Mouse (Mus musculus): ENCODE data around the gene Atpaf2. TPM values are rescaled to one million over a fixed set of nuclear protein-coding genes. Genes with fewer than 3 reads are reported as not detected.

The Atpaf2 gene
- polyA plus RNA-seq, 2 experiments from 2014 or later = 40.4 to 43.5 TPM

DNA sequence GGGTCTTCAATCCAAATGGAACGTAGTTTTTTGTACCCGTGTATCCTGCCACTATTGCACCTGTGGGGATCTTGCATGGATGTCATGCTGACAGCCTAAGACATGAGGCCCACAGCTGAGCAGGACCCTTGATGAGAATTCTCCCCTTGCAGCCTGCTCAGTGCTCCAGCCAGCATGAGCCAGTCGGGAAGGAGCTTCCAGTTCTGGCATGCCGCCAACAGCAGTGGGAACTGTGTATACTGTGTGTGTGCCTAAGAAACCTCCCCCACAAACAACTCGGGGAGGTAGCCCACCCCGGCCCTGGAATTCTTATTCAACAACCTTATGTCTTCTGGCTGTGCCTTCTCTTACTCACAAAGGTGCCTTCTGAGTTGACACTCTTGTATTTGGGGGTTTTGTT, 21.7 kb downstream of the Atpaf2 start:
- no peak for ATAC-seq

GRCm38 (mm10) chr11:60391346-60391745, 26.9 kb downstream of the Atpaf2 start:
- no peak for ATAC-seq

DNA sequence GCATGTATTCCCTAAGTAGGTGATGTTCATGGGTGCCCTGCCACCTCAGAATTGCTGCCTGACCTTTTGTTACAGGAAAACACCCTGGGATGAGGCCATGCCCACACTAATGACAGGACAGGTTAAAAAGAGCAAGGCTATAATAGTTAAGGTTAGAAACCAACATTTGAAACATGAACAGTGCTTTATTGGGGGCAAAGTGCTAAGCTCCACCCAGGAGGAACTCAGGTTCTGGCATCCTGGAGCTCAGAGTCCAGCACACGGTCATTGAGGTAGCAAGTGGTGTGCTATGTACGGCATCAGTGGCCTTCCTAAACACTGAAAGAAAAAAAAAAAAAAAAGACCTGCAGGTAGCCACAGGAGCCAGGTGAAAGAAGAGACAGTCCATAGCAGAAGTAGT, 30.3 kb downstream of the Atpaf2 start:
- ATAC-seq = no peak

DNA sequence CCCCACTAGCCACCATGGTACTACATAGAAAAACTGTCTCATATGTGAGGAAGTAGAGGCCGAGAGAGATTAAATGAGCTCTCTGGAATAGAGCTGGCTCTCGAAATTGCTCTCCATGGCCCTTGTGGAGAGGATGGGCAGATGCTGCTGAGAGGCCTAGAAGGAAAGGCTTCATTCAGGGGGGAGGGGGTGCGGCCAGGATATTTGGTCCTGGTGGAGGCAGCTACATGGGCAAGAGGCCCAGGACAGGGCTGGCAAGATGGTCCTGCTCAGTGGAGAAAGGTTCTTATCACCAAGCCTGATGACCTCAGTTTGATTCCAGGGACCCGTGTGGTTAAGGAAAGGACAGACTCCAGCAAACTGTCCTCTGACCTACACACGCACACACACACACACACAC, 32.3 kb downstream of the Atpaf2 start:
- no peak for ATAC-seq

DNA sequence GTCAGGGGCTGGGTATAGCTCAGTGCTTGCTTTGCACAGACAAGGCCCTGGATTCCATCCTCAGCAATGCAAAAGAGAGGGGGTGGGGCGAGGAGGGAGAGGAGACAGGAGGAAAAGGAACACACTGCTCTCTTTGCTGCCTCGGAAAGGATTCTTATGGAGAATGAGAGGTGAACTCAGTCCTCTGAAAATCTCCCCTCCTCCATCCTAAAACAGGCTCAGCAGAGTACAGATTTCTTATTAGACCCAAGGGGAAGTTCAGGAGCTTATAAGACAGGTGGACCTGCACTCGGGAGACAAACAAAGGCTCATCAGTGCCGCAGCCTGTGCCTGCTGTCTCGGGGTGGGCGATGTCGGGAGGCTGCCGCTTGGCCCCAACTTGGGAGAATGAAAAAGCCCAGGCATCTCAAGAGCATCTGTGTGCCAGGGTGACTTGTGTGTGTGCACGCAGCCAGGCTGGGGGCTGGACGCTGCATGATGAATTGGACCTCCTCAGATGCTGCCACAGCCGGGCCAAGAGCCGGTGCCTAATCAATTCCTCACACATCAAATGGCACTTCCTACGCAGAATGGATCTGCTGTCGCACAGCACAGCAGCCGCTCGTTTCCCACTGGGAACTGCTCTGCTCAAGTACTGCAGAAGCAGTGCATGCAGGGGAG, 33.4 kb downstream of the Atpaf2 start:
- ATAC-seq = no peak

DNA sequence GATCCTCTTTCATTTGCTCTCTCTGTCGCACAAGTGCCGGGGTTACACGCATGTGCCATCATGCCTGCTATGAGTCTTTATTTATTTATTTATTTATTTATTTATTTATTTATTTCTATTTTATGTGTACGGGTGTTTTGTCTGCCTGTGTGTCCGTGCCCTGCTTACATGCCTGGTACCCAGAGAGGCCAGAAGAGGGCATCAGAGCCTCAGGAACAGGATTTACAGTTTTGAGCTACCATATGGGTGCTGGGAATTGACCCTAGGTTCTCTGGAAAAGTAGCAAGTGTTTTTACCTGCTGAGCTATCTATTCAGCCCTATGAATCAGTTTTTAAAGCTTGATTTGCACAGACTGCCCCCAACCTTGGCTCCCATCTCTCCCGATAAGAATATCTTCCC, 34.7 kb downstream of the Atpaf2 start:
- ATAC-seq = no peak

DNA sequence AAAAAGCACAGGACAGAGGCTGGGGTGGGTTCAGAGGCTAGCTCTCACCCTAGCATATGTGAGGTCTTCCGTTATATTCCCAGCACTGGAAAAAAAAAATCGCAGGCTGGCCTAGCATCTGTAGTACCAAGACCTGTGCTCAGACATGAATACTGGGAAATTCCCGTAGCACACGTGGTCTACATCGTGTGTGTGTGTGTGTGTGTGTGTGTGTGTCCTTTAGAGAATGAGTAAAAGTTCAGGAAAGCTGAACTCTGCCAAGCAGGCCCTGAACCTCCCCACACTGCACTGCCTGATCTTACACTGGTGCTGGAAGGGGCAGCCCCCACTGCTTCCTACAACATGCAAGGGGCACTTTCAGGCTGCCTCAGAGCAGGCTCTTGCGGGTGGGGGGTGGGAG, 43.8 kb downstream of the Atpaf2 start:
- ATAC-seq = no peak

DNA sequence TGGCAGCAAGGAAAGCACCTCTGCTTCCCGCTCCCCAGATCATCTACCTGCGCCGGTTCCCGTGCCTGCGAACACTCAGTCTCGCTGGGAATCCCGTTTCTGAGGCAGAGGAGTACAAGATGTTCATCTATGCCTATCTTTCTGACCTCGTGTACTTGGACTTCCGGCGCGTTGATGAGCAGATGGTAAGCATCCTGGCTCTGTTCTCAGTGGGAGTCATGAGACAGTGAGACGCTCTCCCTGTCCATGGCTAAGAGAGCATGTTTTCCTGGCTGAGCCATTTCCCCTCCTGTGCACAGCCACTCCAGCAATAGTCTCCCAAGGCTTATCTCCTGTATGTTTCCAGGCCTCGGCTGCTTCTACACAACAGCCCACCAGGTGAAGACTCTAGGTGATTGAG, 47.8 kb downstream of the Atpaf2 start:
- ATAC-seq = no peak

DNA sequence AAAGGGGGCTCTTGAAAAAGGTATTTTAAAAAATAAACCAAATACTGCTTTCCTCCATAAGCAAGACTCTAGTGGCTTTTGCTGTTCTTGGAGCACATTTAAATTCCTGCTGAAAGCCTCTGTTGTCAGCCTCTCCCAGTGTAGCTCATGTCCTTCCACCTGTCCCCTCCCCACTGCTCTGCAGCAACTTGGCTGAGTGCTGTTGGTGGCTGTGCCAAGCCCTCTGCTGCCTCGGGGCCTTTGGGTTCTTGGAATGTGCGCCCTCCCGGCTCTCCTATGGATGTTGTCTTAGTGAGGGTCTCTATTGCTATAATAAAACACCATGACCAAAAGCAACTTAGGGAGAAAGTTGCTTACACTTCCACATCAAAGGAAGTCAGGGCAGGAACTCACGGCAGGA, 48.8 kb downstream of the Atpaf2 start:
- no peak for ATAC-seq

GRCm38 (mm10) chr11:60368909-60369308, 49.3 kb downstream of the Atpaf2 start:
- ATAC-seq = no peak

DNA sequence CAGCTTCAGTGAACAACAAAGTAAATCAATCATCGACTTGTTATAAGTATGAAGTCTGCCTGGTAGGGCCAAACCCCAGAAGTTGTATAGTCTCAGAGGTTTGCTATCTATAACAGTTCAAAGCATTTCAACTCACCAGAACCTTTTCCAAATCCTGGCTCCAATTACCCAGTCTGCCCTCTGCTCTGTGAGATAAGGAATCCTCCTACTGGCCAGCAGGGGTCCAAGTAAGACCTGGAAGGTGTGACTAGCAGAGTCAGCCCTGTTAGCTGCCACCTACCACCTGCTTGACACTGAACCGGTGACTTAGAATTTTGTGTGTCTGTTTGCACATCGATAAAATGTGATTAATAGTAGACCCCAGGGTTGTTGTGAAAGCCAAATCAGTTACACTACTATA, 51.0 kb downstream of the Atpaf2 start:
- no peak for ATAC-seq

DNA sequence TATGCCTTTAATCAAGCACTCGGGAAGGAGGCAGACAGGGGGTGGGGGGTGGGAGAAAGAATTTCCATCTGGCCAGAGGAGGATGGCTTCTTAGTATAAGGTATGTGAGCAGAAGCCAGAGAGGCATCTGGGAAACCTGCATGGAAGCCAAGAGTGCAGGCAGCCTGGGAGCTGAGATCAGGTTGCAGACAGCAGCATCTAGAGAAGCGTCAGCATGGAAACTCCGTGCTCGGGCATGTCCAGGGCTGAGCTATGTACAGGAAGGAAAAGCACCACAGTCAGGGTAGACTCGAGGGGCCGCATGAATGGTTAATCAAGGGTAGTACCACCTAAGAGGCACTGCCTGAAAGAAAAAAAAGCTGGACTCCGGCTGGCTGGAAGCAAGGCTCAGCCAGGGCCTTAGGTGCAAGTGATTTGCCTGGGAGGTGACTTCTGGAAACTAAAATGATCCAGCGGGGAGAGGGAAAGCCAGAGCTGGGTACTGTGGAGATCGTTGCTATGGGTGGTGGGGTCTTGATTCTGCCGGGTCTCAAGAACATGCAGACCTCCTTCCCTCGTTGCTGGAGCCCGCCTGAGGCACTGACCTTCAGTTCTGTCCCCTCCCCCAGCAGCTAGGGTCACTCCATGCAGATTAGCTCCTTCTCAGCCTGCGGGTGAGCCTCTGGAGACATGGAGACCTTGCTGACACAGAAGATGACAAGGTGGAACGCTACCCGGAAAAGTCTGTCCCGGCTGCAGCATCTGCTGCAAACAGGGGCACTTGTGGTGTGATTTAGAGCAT, 51.8 kb downstream of the Atpaf2 start:
- no peak for ATAC-seq

DNA sequence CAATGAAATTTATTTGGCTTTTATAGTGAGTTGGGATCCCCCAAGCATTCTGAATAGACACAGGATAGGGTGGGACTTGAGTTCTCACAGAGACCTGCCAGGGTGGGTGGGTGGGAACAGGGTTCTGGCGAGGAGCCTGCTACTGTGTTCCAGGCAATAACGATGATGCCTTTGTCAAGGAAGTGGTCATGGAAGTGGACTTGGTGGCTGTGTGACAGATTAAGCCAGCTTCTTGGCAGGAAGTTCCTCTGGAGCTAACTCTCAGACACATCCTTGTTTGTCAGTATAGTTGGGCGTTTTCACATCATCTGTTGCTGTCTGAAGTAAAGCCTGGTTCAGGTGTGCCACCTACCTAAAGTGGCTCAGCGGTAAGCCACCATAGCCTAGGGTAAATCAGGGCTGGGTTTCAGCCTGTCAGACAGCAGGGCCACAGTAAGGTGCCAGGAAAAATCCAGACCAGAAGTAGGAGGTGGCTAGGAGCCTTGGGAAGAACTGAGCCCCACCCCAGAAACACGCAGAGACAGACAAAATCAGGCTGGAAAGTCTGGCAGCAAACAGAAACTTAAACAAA, 57.5 kb downstream of the Atpaf2 start:
- ATAC-seq = no peak

- no peak for ATAC-seq
These were observed 58.3 kb downstream of the Atpaf2 start for GRCm38 (mm10) chr11:60359936-60360335.

- ATAC-seq = no peak
These were observed 59.1 kb downstream of the Atpaf2 start for GRCm38 (mm10) chr11:60359138-60359537.

GRCm38 (mm10) chr11:60358548-60358947, 59.7 kb downstream of the Atpaf2 start:
- ATAC-seq = no peak

DNA sequence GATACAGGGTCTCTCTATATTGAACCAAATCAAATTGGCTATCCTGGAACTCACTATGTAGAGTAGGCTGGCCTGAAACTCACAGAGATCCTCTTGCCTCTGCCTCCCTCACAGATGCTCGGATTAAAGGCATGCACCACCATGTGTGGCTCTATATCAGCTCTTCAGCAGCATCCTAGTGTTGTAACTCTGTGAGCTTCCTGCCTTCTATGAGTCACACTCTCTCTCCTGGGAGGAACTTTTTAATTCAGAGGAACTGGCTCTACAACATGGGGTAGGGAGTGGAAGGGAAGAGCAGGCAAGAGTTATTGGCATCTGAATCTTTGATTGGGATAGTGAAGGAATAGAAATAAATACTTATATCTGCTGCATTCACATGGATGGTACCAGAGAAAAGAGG, 61.1 kb downstream of the Atpaf2 start:
- no peak for ATAC-seq

DNA sequence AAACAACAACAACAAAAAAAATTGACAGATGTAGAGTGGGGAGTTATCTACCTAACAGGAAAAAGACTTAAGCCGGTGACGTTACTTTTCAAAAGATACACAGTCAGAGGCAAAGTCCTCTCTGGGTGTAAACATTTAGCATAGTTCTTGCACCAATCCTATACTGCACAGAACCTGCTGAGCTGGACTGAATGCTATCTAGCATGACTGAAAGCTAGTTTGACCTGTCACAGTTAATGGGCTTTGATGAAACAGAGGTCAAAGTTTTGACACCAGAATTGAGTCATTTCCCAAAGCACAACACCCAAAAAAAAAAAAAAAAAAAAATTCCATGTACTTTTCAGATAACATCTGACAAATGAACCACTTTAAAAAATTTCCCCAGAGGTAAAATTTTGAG, 62.3 kb downstream of the Atpaf2 start:
- no peak for ATAC-seq

- ATAC-seq = peak; percentile 92
These were observed 65.5 kb downstream of the Atpaf2 start, which contains the start of the genes Tom1l2 and Drc3 for GRCm38 (mm10) chr11:60352559-60353411. Gene Tom1l2 (minus strand): TSS chr11:60352905. Gene Drc3 (plus strand): TSS chr11:60353329.

- no peak for ATAC-seq
These were observed 66.3 kb downstream of the Atpaf2 start for GRCm38 (mm10) chr11:60351925-60352371.

DNA sequence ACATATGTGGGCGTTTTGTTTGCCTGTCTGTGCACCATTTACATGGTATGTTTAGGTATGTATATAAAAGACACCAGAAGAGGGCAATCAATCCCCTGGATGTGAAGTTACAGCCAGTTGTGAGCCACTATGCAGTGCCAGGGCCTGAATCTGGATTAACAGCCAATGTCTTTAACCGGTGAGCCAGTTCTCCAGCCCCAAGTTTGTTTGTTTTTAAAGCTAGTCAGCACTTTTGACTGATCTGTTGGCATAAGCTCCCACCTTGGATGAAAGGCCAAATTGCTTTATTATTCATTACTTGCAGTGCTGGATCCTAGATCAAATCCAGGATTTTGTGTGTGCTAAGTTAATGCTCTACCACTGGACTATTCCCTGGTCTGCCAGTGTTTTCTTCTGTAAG, 66.9 kb downstream of the Atpaf2 start:
- no peak for ATAC-seq

All from CD4-positive, CD25-positive, alpha-beta regulatory T cell, adult 4 months (primary cell).